Mouse (Mus musculus): ENCODE results near the gene Selenos.
A peak's percentile ranks its signal among the peaks of the same experiment; 100 is the strongest.

Gene Selenos

DNA sequence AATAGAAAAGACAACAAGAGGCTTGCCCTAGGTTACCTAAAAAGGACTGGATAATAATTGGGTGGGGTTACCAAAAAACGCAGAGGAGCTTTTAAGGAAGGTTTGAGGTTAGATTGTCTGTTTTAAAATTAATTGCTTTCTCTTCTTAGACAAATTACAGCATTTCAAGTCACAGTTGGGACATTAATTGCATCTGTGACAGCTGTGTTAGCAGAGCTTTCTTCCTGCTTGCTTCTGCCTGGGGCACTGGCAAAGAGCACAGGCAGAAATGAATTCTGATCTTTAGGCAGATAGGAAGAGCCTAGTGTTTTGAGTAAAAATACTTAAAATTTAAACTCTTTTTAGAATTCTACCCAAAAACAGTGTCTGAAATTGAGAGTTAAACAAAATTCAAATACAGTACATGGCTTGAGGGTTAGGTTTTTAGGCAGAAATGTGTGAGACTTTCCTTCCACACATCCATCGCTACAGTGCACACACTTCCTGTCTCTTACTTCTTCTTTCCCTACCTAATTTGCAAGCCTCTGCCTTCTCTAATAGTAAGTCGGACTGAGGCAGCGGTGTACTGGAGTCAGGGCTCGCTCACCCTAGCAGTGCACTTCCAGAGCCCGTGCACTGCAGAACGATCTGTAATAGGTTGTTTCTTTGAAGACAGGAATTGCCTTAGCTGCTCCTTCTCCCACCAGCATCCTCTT is 41.4 kb downstream of the Selenos start:
- peak; percentile 19 for DNase-seq

DNA sequence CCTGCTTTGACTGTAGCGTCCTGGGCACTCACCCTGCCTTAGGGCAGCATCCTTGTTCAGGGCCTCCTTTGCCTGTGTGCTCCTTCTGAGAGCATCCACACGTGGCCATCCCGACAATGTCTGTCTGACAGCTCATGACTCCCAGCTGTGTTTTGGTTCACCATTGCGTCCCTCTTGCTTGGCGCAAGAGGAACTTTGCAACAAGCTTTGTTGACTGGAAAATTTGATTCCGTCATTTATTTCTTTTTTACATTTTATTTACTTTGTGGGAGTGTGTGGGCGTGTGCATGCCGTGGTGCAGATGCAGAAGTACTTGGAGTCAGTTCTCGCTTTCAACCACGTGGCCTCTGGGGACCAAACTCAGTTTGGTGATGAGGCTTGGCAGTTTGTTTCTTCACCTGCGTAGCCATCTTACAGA is 45.1 kb downstream of the Selenos start:
- DNase-seq: no peak

DNA sequence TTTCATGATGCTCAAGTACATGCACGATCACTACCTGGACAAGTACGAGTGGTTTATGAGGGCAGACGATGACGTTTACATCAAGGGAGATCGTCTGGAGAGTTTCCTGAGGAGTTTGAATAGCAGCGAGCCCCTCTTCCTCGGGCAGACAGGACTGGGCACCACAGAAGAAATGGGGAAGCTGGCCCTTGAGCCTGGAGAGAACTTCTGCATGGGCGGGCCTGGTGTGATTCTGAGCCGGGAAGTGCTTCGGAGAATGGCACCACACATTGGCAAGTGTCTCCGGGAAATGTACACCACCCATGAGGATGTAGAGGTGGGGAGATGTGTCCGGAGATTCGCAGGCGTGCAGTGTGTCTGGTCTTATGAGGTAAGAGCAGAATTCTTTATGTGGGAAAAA is 45.9 kb downstream of the Selenos start:
- DNase-seq: no peak

DNA sequence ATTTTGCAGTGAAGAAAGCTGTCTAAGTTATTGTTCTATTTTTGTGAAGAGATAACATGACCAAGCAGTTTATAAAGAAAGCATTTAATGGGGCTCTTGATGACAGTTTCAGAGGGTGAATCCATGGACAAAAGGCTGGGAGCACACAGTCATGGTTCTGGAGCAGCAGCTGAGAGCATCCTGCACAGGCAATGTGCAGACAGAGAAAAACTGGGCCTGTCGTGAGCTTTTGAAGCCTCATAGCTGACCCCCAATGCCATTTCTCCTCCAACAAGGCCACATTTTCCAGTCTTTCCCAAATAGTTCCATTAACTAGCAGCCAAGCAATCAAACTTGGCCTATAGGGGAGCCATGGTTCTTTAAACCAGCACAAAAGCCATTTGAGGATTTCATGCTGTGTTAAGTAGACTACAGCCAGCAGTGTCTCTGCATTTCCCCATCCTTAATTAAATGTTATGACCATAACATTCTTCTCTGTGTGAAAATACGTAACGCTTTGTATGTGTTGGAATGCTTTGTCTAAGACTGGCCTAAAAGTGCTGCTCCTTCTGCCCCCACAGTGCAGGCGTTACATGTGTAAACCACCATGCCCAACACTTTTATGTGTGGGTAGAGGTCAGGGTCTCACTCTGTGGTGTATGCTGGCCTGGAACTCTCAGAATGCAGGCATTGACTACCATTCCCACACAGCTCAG is 48.6 kb downstream of the Selenos start:
- DNase-seq: no peak

DNA sequence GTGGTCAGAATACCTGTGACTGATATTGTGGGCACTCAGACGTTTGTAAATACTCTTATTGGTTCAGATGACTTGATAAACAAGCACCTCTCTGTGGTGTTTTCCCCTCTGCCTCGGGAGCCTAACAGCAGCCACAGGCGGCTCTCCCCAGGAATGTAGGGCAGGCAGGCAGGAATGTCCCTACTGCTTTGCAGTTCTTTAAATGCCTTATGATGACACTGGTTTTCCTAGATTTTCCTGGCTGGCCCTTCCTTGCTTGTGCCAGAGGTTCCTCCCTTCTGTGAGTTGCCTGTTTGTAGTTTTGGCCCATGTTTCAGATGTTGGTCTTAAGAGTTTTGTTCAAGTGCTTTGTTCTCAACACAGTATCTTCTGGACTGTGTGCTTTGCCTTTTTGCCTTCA is 49.4 kb downstream of the Selenos start:
- DNase-seq: no peak

DNA sequence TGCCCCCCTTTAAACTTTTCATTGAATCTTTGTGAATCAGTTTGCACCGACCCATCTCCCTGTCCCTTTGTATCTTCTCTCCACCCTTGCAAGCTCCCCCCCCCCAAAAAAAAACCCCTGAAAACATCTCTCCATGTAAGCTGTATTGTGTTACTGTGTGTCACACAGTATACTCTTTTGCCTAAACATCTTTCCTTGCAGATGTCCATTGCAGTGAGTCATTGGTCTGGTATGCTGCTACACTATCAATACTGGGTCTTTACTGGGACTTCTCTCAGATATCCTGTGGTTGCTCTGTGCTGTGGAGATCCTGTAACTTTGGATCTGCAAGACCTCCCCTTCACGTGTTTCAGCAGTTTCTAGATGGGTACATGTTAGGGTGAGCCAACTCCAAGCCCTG is 50.8 kb downstream of the Selenos start:
- no peak for DNase-seq

DNA sequence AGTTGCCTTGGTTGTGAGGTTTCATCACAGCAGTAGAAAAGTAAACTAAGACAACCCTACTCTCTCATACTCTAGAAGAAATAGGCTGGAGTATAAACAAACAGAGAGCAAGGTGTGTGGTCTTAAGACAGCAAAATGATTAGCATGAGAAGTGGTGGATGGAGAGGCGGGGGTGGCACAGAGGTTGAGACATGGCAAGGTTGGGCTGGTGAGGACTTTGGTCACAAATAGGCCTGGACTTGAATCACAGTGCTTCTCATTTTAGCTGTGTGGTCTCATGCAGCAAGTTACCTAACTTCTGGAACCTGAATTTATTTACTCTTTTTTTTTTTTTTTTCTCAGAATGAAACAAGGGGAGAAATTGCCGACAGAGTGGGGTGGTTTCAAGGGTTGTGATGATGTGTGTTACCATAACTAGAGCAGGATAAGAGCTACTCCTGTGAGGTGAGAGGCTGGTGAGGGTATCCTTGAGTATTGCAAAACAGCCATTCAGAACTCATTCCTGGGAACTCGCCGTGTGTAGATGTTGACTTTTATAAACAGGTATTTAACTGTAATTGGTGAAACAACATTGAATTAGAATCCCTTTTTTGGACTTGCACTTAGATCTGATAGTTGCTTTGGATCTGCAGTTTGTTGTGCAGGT is 52.5 kb downstream of the Selenos start:
- no peak for DNase-seq

DNA sequence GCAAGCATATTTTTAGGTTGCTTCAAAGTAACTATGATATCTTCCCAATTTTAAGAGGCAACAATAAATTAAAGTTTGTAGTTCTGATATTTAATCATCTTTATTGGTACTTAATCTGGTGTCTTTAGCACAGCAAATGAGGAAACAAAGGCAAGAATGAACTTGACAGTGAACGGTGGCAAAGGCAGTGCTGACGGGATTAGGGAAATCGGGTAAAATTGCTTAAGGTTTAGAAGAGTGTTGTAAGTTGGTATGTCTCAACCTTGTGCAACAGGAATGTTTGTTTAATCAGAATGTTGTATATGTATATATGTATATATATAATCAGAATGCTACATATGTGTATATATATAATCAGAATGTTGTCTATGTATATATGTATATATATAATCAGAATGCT is 54.7 kb downstream of the Selenos start:
- no peak for DNase-seq

DNA sequence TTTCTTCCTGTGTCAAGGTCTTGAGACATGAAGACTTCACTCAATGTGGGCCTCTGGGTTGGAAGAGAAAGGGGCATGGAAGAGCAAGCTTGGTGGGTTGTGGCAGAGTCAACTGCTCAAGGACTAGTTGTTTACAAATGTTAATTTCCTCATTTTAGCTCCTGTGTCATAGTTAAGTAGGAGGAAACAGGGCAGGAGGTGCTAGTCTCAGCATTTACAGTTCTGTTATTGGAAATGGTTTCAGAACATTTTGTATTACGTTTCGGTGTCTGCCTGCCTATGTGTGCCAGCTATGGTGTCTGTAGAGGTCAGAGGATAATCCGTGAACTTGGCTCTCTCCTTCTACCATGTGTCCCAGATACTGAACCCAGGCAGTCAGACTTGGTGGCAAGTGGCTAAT is 56.2 kb downstream of the Selenos start:
- no peak for DNase-seq

DNA sequence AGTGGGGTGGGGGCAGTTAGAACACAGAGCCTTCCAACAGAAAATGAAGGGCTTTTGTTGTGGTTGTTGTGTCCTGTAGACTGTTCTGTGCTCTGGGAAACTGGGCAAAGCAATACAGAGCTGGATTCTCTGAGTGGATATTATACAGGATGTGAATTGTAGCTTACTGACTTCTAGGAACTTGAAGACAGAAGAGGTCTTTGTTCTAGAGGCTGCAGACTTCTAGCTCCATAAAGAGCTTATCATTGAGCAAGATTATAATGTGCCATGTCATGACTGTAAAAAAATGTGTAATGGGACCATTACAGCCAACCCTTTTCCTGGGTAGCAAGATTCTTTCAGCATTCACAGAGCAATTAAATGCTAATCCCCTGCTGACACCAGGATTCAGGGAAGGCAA is 56.7 kb downstream of the Selenos start:
- DNase-seq: no peak

DNA sequence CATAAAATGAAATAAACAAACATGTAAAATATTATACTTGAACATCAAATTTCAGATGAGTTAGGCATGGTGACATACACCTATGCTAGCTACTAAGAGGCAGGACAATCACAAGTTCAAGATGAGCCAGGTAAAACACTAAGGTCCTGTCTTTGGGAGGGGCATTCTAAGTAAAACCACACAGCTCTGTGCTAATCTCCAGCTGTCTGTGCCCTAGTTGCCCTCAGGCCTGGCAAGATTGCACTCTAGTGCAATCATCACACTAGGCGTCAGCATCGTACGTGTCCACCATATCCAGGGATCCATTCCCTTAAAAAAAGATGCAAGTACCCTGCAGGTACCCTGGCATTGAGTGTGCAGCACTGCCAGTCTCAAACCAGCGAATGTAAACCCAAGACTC is 57.9 kb downstream of the Selenos start:
- no peak for DNase-seq

DNA sequence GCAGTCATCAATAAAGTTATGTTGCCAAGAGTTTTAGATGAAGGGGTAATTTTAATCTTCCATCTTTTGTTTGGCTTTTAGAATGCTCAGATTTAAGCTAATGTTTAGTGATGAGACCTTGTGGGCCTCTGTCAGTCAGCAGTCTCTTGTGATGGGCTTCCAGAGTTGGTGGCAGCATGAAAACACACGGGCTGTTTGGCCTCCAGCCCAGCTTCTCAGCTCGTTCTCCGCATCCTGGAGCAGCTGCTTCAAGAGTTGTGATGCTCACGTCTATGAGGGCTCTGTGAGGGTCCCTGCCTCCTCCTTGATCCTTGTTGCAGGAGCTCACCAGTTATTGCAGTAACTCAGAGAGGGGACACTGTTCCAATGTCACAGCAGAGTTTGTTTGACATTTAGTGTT is 58.9 kb downstream of the Selenos start:
- no peak for DNase-seq

DNA sequence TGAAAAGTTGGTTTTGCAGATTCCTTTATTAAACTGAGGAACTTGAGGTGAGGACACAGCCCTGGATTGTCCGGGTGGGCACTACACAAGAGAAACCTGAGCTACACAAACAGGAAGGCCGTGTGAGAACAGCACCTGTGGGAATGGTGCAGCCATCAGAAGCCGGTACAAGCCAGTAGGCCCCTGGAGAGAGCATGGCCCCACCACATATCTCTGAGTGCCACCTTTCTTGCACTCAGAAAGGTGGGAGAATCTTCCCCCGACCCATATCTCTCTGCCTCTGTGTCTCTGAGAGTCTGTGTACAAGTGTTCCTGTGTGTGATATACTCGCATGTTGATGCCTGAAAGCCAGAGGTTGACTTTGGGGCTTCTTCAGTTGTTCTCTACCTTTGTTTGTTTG is 59.4 kb downstream of the Selenos start:
- DNase-seq: no peak

All from thymus, postnatal 4 days (tissue).